Mouse (Mus musculus) Muller cell, postnatal 12 days (primary cell): ENCODE results near the gene Laptm5.
A peak's percentile ranks its signal among the peaks of the same experiment; 100 is the strongest.

Experiments used
- DNase-seq: peaks from one replicate; pipeline ENCODE4 v3.0.0-alpha.2; 2015; ENCODE audit errors: inconsistent ontology term

Laptm5 gene

GRCm38 (mm10) chr4:130913077-130913476 is at the start of gene Laptm5:
Laptm5 (plus strand) TSS chr4:130913125.
- no peak for DNase-seq

- DNase-seq: no peak
These were observed 47.5 kb upstream of the Laptm5 start for GRCm38 (mm10) chr4:130865460-130865859.

- peak; percentile 72 for DNase-seq
These were observed 47.0 kb upstream of the Laptm5 start for GRCm38 (mm10) chr4:130865901-130866371.

GRCm38 (mm10) chr4:130867940-130868339 is 45.0 kb upstream of the Laptm5 start:
- DNase-seq: no peak

GRCm38 (mm10) chr4:130868803-130869202 is 44.1 kb upstream of the Laptm5 start:
- no peak for DNase-seq

GRCm38 (mm10) chr4:130872414-130872813 is 40.5 kb upstream of the Laptm5 start:
- no peak for DNase-seq

GRCm38 (mm10) chr4:130873440-130873839 is 39.5 kb upstream of the Laptm5 start:
- DNase-seq: no peak

GRCm38 (mm10) chr4:130874601-130875000 is 38.3 kb upstream of the Laptm5 start:
- peak; percentile 87 for DNase-seq

GRCm38 (mm10) chr4:130876016-130876726 is 36.8 kb upstream of the Laptm5 start:
- no peak for DNase-seq

GRCm38 (mm10) chr4:130878273-130879047 is 34.5 kb upstream of the Laptm5 start:
- DNase-seq: peak; percentile 73

- no peak for DNase-seq
These were observed 33.9 kb upstream of the Laptm5 start for GRCm38 (mm10) chr4:130879048-130879384.

GRCm38 (mm10) chr4:130881336-130881735 is 31.6 kb upstream of the Laptm5 start:
- peak; percentile 69 for DNase-seq

- DNase-seq: no peak
These were observed 30.2 kb upstream of the Laptm5 start for GRCm38 (mm10) chr4:130882762-130883161.

- peak; percentile 59 for DNase-seq
These were observed 28.9 kb upstream of the Laptm5 start for GRCm38 (mm10) chr4:130883820-130884533.

- no peak for DNase-seq
These were observed 25.7 kb upstream of the Laptm5 start for GRCm38 (mm10) chr4:130887148-130887745.

- no peak for DNase-seq
These were observed 23.0 kb upstream of the Laptm5 start for GRCm38 (mm10) chr4:130889777-130890510.

GRCm38 (mm10) chr4:130890511-130890840 is 22.4 kb upstream of the Laptm5 start:
- no peak for DNase-seq

GRCm38 (mm10) chr4:130892001-130892587 is 20.8 kb upstream of the Laptm5 start:
- DNase-seq: peak; percentile 62

- no peak for DNase-seq
These were observed 19.2 kb upstream of the Laptm5 start for GRCm38 (mm10) chr4:130893688-130894087.

- no peak for DNase-seq
These were observed 17.2 kb upstream of the Laptm5 start for GRCm38 (mm10) chr4:130895701-130896100.

- DNase-seq: no peak
These were observed 16.6 kb upstream of the Laptm5 start for GRCm38 (mm10) chr4:130896372-130896771.
